Mouse (Mus musculus): ENCODE measurements around the gene Vangl1. TPM values are rescaled to one million over a fixed set of nuclear protein-coding genes. Genes with fewer than 3 reads are reported as not detected.

Vangl1 gene
- polyA plus RNA-seq, 1 experiment: 9.7 TPM

DNA sequence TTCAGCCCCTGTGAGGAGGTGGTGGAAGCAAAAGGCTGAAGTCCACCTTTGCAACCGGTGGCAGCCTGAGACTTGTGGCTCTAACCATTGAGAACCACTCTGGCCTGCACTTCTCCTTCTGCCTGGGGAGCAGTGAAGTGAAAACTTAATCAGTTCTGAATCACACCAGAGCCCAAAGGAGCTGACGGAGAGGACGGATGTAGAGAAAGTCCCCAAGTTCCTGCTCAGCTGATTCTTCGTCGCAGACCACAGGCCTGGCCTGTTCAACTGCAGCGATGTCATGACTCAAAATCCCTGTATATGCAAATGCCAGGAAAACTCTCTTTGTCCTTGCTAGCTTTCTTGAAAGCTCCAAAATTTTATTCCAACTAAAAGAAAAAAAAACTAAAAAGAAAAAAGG is 80.8 kb downstream of the Vangl1 start:
- TF ChIP-seq POLR2A (IDR thresholded peaks at IDR 0.05; ENCODE audit: control insufficient read depth, extremely low read depth, insufficient read depth, low read length, poor library complexity) (no peak), CTCF (IDR thresholded peaks at IDR 0.05; ENCODE audit: borderline replicate concordance, control insufficient read depth, extremely low read depth, insufficient read depth, low read length, poor library complexity) (no peak)
- no peak overlapping the region for H3K4me3 ChIP-seq (ENCODE audit: control insufficient read depth, insufficient read depth, low read length)
- no peaks in the 10 kb centered on the region for H3K36me3 ChIP-seq (ENCODE audit: control insufficient read depth, insufficient read depth, low read length)
- 42% methylated on average over 6 of the region's 6 CpGs for WGBS
- DNase-seq: no peak
- H3K4me1 ChIP-seq (replicated peaks; ENCODE audit: control insufficient read depth, insufficient read depth, low read length): no peaks in the 10 kb centered on the region
- no peak overlapping the region for H3K27ac ChIP-seq (ENCODE audit: control insufficient read depth, insufficient read depth, low read length)
- no peaks in the 10 kb centered on the region for H3K27me3 ChIP-seq (ENCODE audit: control insufficient read depth, insufficient read depth, low read length)

DNA sequence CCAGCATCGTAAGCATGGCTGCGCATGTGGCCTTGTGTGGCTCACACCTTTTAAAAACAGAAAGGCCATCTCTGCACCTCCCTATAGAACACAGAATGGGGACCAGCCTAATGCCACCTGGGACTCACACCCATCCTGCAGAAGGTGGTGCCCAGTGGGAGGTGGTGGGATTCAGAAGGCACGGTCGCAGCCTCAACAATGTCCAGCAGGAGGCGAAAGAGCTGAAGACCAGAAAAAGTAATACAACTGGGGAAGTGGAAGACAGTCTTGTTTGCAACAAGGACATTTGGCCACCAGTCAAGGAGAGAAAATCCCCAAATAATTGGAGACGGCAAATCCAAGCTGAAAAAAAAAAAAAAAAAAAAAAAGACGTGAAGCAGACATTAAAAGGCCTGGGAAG is 82.4 kb downstream of the Vangl1 start:
- WGBS: 90% methylated on average over 7 of the region's 7 CpGs
- DNase-seq: no peak
- no peak overlapping the region for H3K27ac ChIP-seq (ENCODE audit: control insufficient read depth, insufficient read depth, low read length)
- no peaks in the 10 kb centered on the region for H3K27me3 ChIP-seq (ENCODE audit: control insufficient read depth, insufficient read depth, low read length)
- no peaks in the 10 kb centered on the region for H3K36me3 ChIP-seq (ENCODE audit: control insufficient read depth, insufficient read depth, low read length)
- TF ChIP-seq CTCF (IDR thresholded peaks at IDR 0.05; ENCODE audit: borderline replicate concordance, control insufficient read depth, extremely low read depth, insufficient read depth, low read length, poor library complexity): no peak
- TF ChIP-seq POLR2A (IDR thresholded peaks at IDR 0.05; ENCODE audit: control insufficient read depth, extremely low read depth, insufficient read depth, low read length, poor library complexity): no peak
- no peaks in the 10 kb centered on the region for H3K4me1 ChIP-seq (replicated peaks; ENCODE audit: control insufficient read depth, insufficient read depth, low read length)
- no peak overlapping the region for H3K4me3 ChIP-seq (ENCODE audit: control insufficient read depth, insufficient read depth, low read length)

DNA sequence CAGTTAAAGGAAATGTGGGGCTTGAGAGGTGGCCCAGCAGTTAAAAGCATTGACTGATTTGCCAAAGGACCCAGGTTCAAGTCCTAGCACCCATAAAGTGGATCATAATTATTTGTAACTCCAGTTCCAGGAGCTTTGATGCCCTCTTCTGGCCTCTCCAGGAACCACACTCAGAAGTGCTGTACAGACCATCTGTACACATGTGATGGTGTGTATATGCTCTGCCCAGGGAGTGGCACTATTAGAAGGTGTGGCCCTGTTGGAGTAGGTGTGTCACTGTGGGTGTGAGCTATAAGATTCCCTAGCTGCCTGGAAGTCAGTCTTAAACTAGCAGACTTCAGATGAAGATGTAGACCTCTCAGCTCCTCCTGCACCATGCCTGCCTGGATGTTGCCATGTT is 83.5 kb downstream of the Vangl1 start:
- Histone ChIP-seq H3K27me3 (ENCODE audit: control insufficient read depth, insufficient read depth, low read length) (no peaks in the 10 kb centered on the region), H3K36me3 (ENCODE audit: control insufficient read depth, insufficient read depth, low read length) (no peaks in the 10 kb centered on the region), H3K4me3 (ENCODE audit: control insufficient read depth, insufficient read depth, low read length) (no peak overlapping the region), H3K27ac (ENCODE audit: control insufficient read depth, insufficient read depth, low read length) (no peak overlapping the region), H3K4me1 (replicated peaks; ENCODE audit: control insufficient read depth, insufficient read depth, low read length) (no peaks in the 10 kb centered on the region)
- TF ChIP-seq POLR2A (IDR thresholded peaks at IDR 0.05; ENCODE audit: control insufficient read depth, extremely low read depth, insufficient read depth, low read length, poor library complexity): no peak
- no peak for TF ChIP-seq CTCF (IDR thresholded peaks at IDR 0.05; ENCODE audit: borderline replicate concordance, control insufficient read depth, extremely low read depth, insufficient read depth, low read length, poor library complexity)
- no peak for DNase-seq

DNA sequence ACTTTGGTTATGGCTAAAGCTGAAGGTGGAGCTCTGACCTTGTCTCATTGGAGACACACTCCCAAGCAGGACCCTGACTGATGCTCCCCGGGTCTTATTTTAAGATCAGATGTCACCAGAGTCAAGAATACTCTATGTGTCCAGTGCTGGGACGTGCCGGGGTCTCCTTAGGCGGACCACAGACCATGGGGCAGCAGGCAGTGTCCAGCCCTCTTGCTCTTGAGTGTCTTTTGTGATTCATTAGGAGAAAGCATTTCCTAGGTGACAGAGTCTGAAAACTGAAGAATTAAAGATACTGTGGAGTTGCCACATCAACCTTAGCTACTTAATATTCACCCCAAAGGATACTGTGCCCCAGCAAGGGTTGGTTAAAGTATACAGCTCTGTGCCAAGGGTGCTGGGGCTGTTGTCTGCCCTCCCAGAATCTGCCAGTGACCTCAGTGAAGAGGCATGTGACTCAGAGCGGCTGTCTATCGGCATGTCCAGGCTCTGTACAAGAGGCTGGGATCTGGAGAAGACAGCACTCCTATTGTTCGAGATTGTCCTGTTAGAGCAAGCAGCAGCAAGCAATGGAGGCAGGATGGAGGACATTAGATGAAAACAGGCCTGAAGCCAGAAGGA is 92.4 kb downstream of the Vangl1 start:
- 84% methylated on average over 7 of the region's 7 CpGs for whole genome bisulfite sequencing
- no peaks in the 10 kb centered on the region for H3K27me3 ChIP-seq (ENCODE audit: control insufficient read depth, insufficient read depth, low read length)
- H3K4me1 ChIP-seq (replicated peaks; ENCODE audit: control insufficient read depth, insufficient read depth, low read length): no peaks in the 10 kb centered on the region
- no peak overlapping the region for H3K4me3 ChIP-seq (ENCODE audit: control insufficient read depth, insufficient read depth, low read length)
- no peak overlapping the region for H3K27ac ChIP-seq (ENCODE audit: control insufficient read depth, insufficient read depth, low read length)
- H3K36me3 ChIP-seq (ENCODE audit: control insufficient read depth, insufficient read depth, low read length): no peaks in the 10 kb centered on the region
- TF ChIP-seq POLR2A (IDR thresholded peaks at IDR 0.05; ENCODE audit: control insufficient read depth, extremely low read depth, insufficient read depth, low read length, poor library complexity): no peak
- TF ChIP-seq CTCF (IDR thresholded peaks at IDR 0.05; ENCODE audit: borderline replicate concordance, control insufficient read depth, extremely low read depth, insufficient read depth, low read length, poor library complexity): no peak
- DNase-seq: no peak

DNA sequence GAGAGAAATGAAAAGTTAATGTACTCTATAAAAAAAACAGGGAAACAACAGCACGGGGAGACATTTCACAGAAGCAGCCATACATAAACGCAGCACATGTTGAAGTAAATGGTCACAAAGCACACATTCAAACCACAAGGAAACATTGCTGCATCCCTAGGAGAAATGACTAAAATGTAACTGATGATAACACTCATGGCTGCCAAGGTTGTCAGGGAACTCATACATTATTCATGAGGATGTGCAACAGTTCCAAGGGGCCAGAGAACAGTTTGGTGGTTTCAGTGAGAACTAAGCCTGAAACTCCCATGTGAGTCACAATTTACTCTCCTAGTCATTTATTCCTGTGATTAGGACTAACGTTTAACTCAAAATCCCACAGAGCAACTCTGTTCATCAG is 96.3 kb downstream of the Vangl1 start:
- no peak overlapping the region for H3K4me3 ChIP-seq (ENCODE audit: control insufficient read depth, insufficient read depth, low read length)
- TF ChIP-seq POLR2A (IDR thresholded peaks at IDR 0.05; ENCODE audit: control insufficient read depth, extremely low read depth, insufficient read depth, low read length, poor library complexity) (no peak), CTCF (IDR thresholded peaks at IDR 0.05; ENCODE audit: borderline replicate concordance, control insufficient read depth, extremely low read depth, insufficient read depth, low read length, poor library complexity) (no peak)
- no peaks in the 10 kb centered on the region for H3K4me1 ChIP-seq (replicated peaks; ENCODE audit: control insufficient read depth, insufficient read depth, low read length)
- H3K27ac ChIP-seq (ENCODE audit: control insufficient read depth, insufficient read depth, low read length): no peak overlapping the region
- no peaks in the 10 kb centered on the region for H3K36me3 ChIP-seq (ENCODE audit: control insufficient read depth, insufficient read depth, low read length)
- WGBS: 90% methylated on average over 3 of the region's 3 CpGs
- no peak for DNase-seq
- H3K27me3 ChIP-seq (ENCODE audit: control insufficient read depth, insufficient read depth, low read length): no peaks in the 10 kb centered on the region

DNA sequence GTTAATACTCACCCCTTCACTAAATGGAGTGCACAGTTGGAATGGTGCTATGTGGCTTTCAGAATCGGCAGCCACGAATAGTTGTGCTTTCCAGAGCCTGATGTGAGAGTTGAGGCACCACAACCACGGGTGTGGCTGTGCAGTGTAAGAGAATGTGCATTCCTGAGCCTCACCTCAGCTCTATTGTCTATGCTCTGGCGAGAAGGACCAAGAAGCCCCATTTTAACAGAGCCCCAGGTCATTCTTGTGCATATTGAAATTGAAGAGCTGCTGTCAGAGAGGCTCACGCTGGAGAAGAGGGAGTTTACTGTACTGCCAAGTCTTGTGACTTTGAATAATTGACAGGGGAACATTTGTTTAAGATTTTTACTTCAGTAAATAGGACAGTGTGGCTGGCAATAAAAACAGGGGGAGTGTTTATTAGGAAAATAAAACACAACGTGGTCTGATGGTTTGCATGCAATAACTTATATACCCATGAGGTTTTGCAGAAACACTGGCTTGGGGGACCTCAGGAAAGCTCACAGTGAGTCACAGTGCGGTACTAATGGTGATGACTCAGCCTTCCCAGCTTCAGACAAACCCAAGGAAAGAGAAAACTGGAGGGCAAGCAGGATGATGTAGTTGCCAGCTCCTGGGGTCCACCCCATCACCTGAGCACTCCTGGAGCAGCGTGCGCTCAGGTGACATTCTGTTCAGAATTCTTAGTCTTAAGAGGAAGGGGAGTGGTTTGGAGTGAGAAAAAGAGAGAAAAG is 100.5 kb downstream of the Vangl1 start:
- H3K4me3 ChIP-seq (ENCODE audit: control insufficient read depth, insufficient read depth, low read length): no peak overlapping the region
- no peak for DNase-seq
- no peaks in the 10 kb centered on the region for H3K27me3 ChIP-seq (ENCODE audit: control insufficient read depth, insufficient read depth, low read length)
- TF ChIP-seq POLR2A (IDR thresholded peaks at IDR 0.05; ENCODE audit: control insufficient read depth, extremely low read depth, insufficient read depth, low read length, poor library complexity) (no peak), CTCF (IDR thresholded peaks at IDR 0.05; ENCODE audit: borderline replicate concordance, control insufficient read depth, extremely low read depth, insufficient read depth, low read length, poor library complexity) (no peak)
- no peaks in the 10 kb centered on the region for H3K4me1 ChIP-seq (replicated peaks; ENCODE audit: control insufficient read depth, insufficient read depth, low read length)
- WGBS: 74% methylated on average over 9 of the region's 9 CpGs
- H3K36me3 ChIP-seq (ENCODE audit: control insufficient read depth, insufficient read depth, low read length): no peaks in the 10 kb centered on the region
- no peak overlapping the region for H3K27ac ChIP-seq (ENCODE audit: control insufficient read depth, insufficient read depth, low read length)

Other genes starting within 250 kb of the Vangl1 start
- gene Nhlh2, start 194.6 kb downstream of the Vangl1 start, polyA plus RNA-seq (2012; rRNA removed): 0.03 TPM in 1 of 2 replicates, not detected in the other
- 0.82 and 10.1 TPM in 2 replicates for gene Casq2, start 118.3 kb downstream of the Vangl1 start, polyA plus RNA-seq (2012; rRNA removed)